Mouse (Mus musculus): ENCODE results near the gene Synpr.
"Not testable (repeated sequence)": the region's sequence is repeated elsewhere in the genome, so short reads cannot be mapped to it uniquely, and the experiment has no call there.

The Synpr gene

GRCm38 (mm10) chr14:13284091-13284844 is at the start of gene Synpr:
Gene Synpr (plus strand): TSS chr14:13284780.
- DNase-seq, result no peak

- peak in 1 of 2 experiments; percentile 8 for DNase-seq
These were observed 47.7 kb upstream of the Synpr start for GRCm38 (mm10) chr14:13236929-13237328.

GRCm38 (mm10) chr14:13247431-13247830 is 37.1 kb upstream of the Synpr start:
- DNase-seq, result no peak

- no peak for DNase-seq
These were observed 35.2 kb upstream of the Synpr start for GRCm38 (mm10) chr14:13249361-13249760.

- DNase-seq, result no peak
These were observed 32.0 kb upstream of the Synpr start for GRCm38 (mm10) chr14:13252594-13252993.

GRCm38 (mm10) chr14:13254741-13255140 is 29.8 kb upstream of the Synpr start:
- not testable (repeated sequence) for DNase-seq

- no peak for DNase-seq
These were observed 22.2 kb upstream of the Synpr start for GRCm38 (mm10) chr14:13262406-13262805.

GRCm38 (mm10) chr14:13266331-13266730 is 18.2 kb upstream of the Synpr start:
- no peak for DNase-seq

GRCm38 (mm10) chr14:13267181-13267580 is 17.4 kb upstream of the Synpr start:
- DNase-seq, result no peak

GRCm38 (mm10) chr14:13283211-13283610 is 1.4 kb upstream of the Synpr start:
- DNase-seq, result no peak

GRCm38 (mm10) chr14:13284845-13285198 is 242 bp downstream of the Synpr start:
- no peak for DNase-seq

- DNase-seq, result no peak
These were observed 956 bp downstream of the Synpr start for GRCm38 (mm10) chr14:13285341-13286130.

GRCm38 (mm10) chr14:13294200-13294599 is 9.6 kb downstream of the Synpr start:
- no peak for DNase-seq

- DNase-seq, result no peak
These were observed 29.7 kb downstream of the Synpr start for GRCm38 (mm10) chr14:13314323-13314722.

- no peak for DNase-seq
These were observed 43.9 kb downstream of the Synpr start for GRCm38 (mm10) chr14:13328461-13328860.

GRCm38 (mm10) chr14:13332497-13333306 is 48.1 kb downstream of the Synpr start:
- DNase-seq, result no peak

- no peak for DNase-seq
These were observed 48.8 kb downstream of the Synpr start for GRCm38 (mm10) chr14:13333372-13333771.

GRCm38 (mm10) chr14:13336162-13336561 is 51.6 kb downstream of the Synpr start:
- DNase-seq, result no peak

- DNase-seq, result no peak
These were observed 56.1 kb downstream of the Synpr start for GRCm38 (mm10) chr14:13340688-13341087.

GRCm38 (mm10) chr14:13344240-13344639 is 59.7 kb downstream of the Synpr start:
- DNase-seq, result no peak

GRCm38 (mm10) chr14:13349170-13349865 is 64.7 kb downstream of the Synpr start:
- no peak for DNase-seq

- DNase-seq, result peak in 1 of 2 experiments; percentile 10
These were observed 69.6 kb downstream of the Synpr start for GRCm38 (mm10) chr14:13354154-13354553.

All from kidney, adult 8-10 months (tissue).